Mouse (Mus musculus) ES-Bruce4 (cell line): ENCODE measurements around the gene Grid2.

Source experiments
- CTCF ChIP-seq: IDR thresholded peaks from one replicate; pipeline ENCODE4 v1.8.1; 2011; ENCODE audit warnings: low read depth, low read length
- EP300 ChIP-seq: IDR thresholded peaks from 2 replicates; pipeline ENCODE4 v1.6.1; 2011; ENCODE audit warnings: low read depth, low read length; ENCODE audit not compliant: insufficient read depth

GRCm38 (mm10) chr6:63448175-63448574, 192.5 kb downstream of the Grid2 start:
- TF ChIP-seq CTCF (no peak), EP300 (no peak)
